Mouse (Mus musculus) hindbrain, embryonic 10.5 days (tissue): ENCODE data around the gene Pkn2. TPM values are rescaled to one million over a fixed set of nuclear protein-coding genes. Genes with fewer than 3 reads are reported as not detected.

Experiments
- DNase-seq: peaks from one replicate; pipeline ENCODE4 v3.0.0-alpha.2; 2017; ENCODE audit warnings: low spot score
- H3K27ac ChIP-seq: fragments of 300-500 bp; sonication (generic); 2 replicates; pipeline ENCODE4 v1.5.1; 2016; ENCODE audit warnings: mild to moderate bottlenecking, moderate library complexity
- H3K27me3 ChIP-seq: fragments of 300-500 bp; sonication (generic); 2 replicates; pipeline ENCODE4 v1.6.1; 2016; ENCODE audit warnings: mild to moderate bottlenecking; ENCODE audit not compliant: poor library complexity, insufficient read depth, severe bottlenecking
- H3K36me3 ChIP-seq: fragments of 300-500 bp; sonication (generic); 2 replicates; pipeline ENCODE4 v1.6.1; 2016; ENCODE audit warnings: mild to moderate bottlenecking, moderate library complexity
- H3K4me1 ChIP-seq: fragments of 300-500 bp; sonication (generic); replicated peaks from 2 replicates; pipeline ENCODE4 v1.6.1; 2016; ENCODE audit warnings: mild to moderate bottlenecking
- H3K4me3 ChIP-seq: fragments of 300-500 bp; sonication (generic); 2 replicates; pipeline ENCODE4 v1.5.1; 2016; ENCODE audit warnings: mild to moderate bottlenecking, moderate library complexity
- H3K9me3 ChIP-seq: fragments of 300-500 bp; sonication (generic); 2 replicates; pipeline ENCODE4 v1.6.1; 2016; ENCODE audit warnings: mild to moderate bottlenecking, moderate library complexity
- WGBS: fragments of 180-500 bp; shearing (Covaris S2); methylation state at CpG from one replicate; pipeline ENCODE4 v1.1.7; 2016; 5-methylcytosine and 5-hydroxymethylcytosine counted together
- polyA plus RNA-seq: library from polyadenylated mRNA; unstranded; fragments of >200 nt; fragmentation: Nextera tagmentation; extraction: Ambion mirVana; gene quantifications from 2 replicates; pipeline ENCODE4 v1.2.1, GENCODE M21; 2016

Gene Pkn2
- 37.7 and 52.3 TPM in 2 replicates for polyA plus RNA-seq

GRCm38 (mm10) chr3:142881872-142882623, at the start of gene Pkn2:
TSS of gene Pkn2 (minus strand) at chr3:142882004.
- DNase-seq: peak; percentile 97
- Histone ChIP-seq H3K27ac (peak within 1 kb of the TSS; percentile 97), H3K9me3 (no peaks in the 10 kb centered on the region), H3K4me1 (peaks cover 13% of the 10 kb centered on the region), H3K27me3 (no peaks in the 10 kb centered on the region), H3K4me3 (peak within 1 kb of the TSS; percentile 91), H3K36me3 (no peaks in the 10 kb centered on the region)
- WGBS: under 1% methylated on average over 84 of the region's 84 CpGs

GRCm38 (mm10) chr3:142929906-142930305, 48.1 kb upstream of the Pkn2 start:
- 81% methylated on average over 2 of the region's 2 CpGs for WGBS
- no peak overlapping the region for H3K27ac ChIP-seq
- H3K4me1 ChIP-seq: peaks cover 12% of the 10 kb centered on the region; the same call in 1 of the 2 replicates
- H3K36me3 ChIP-seq: no peaks in the 10 kb centered on the region
- no peak for DNase-seq
- H3K9me3 ChIP-seq: no peaks in the 10 kb centered on the region
- no peak overlapping the region for H3K4me3 ChIP-seq
- no peaks in the 10 kb centered on the region for H3K27me3 ChIP-seq

- Histone ChIP-seq H3K9me3 (no peaks in the 10 kb centered on the region), H3K36me3 (no peaks in the 10 kb centered on the region), H3K27me3 (no peaks in the 10 kb centered on the region), H3K27ac (no peak overlapping the region), H3K4me1 (no peaks in the 10 kb centered on the region), H3K4me3 (no peak overlapping the region)
- 88% methylated on average over 3 of the region's 3 CpGs for WGBS
- DNase-seq: no peak
Observed at GRCm38 (mm10) chr3:142927311-142927710, 45.5 kb upstream of the Pkn2 start.

- 89% methylated on average over 2 of the region's 2 CpGs for WGBS
Observed at GRCm38 (mm10) chr3:142924831-142925348, 43.1 kb upstream of the Pkn2 start.

GRCm38 (mm10) chr3:142919070-142919469, 37.3 kb upstream of the Pkn2 start:
- Histone ChIP-seq H3K36me3 (no peaks in the 10 kb centered on the region), H3K4me3 (no peak overlapping the region), H3K4me1 (no peaks in the 10 kb centered on the region), H3K9me3 (no peaks in the 10 kb centered on the region), H3K27me3 (no peaks in the 10 kb centered on the region), H3K27ac (no peak overlapping the region)
- 89% methylated on average over 3 of the region's 3 CpGs for whole genome bisulfite sequencing
- DNase-seq: no peak

More at GRCm38 (mm10) chr3:142924831-142925348, 43.1 kb upstream of the Pkn2 start:
- no peak for DNase-seq
- no peaks in the 10 kb centered on the region for H3K36me3 ChIP-seq
- H3K4me1 ChIP-seq: no peaks in the 10 kb centered on the region
- no peak overlapping the region for H3K27ac ChIP-seq
- no peak overlapping the region for H3K4me3 ChIP-seq
- H3K9me3 ChIP-seq: no peaks in the 10 kb centered on the region
- no peaks in the 10 kb centered on the region for H3K27me3 ChIP-seq

- Histone ChIP-seq H3K27ac (no peak overlapping the region), H3K9me3 (no peaks in the 10 kb centered on the region), H3K27me3 (no peaks in the 10 kb centered on the region), H3K4me1 (no peaks in the 10 kb centered on the region), H3K36me3 (no peaks in the 10 kb centered on the region), H3K4me3 (no peak overlapping the region)
- WGBS: 70% methylated on average over 4 of the region's 4 CpGs
- no peak for DNase-seq
Observed at GRCm38 (mm10) chr3:142917760-142918439, 36.1 kb upstream of the Pkn2 start.

GRCm38 (mm10) chr3:142917171-142917570, 35.4 kb upstream of the Pkn2 start:
- Histone ChIP-seq H3K27me3 (no peaks in the 10 kb centered on the region), H3K36me3 (no peaks in the 10 kb centered on the region), H3K4me1 (no peaks in the 10 kb centered on the region), H3K27ac (no peak overlapping the region), H3K4me3 (no peak overlapping the region), H3K9me3 (no peaks in the 10 kb centered on the region)
- WGBS: 92% methylated on average over 4 of the region's 4 CpGs
- no peak for DNase-seq

GRCm38 (mm10) chr3:142913295-142913694, 31.5 kb upstream of the Pkn2 start:
- Histone ChIP-seq H3K36me3 (no peaks in the 10 kb centered on the region), H3K27ac (no peak overlapping the region), H3K4me1 (no peaks in the 10 kb centered on the region), H3K4me3 (no peak overlapping the region), H3K27me3 (no peaks in the 10 kb centered on the region), H3K9me3 (no peaks in the 10 kb centered on the region)
- 85% methylated on average over 1 of the region's 1 CpGs for WGBS
- DNase-seq: no peak

GRCm38 (mm10) chr3:142899683-142900082, 17.9 kb upstream of the Pkn2 start:
- no peak for DNase-seq
- no peaks in the 10 kb centered on the region for H3K4me1 ChIP-seq
- WGBS: 90% methylated on average over 2 of the region's 2 CpGs
- H3K36me3 ChIP-seq: no peaks in the 10 kb centered on the region
- H3K27me3 ChIP-seq: no peaks in the 10 kb centered on the region
- H3K27ac ChIP-seq: no peak overlapping the region
- no peaks in the 10 kb centered on the region for H3K9me3 ChIP-seq
- H3K4me3 ChIP-seq: no peak overlapping the region

- H3K36me3 ChIP-seq: no peaks in the 10 kb centered on the region
- H3K4me1 ChIP-seq: no peaks in the 10 kb centered on the region
- H3K4me3 ChIP-seq: no peak overlapping the region
- no peaks in the 10 kb centered on the region for H3K27me3 ChIP-seq
- no peak for DNase-seq
- no peaks in the 10 kb centered on the region for H3K9me3 ChIP-seq
- 86% methylated on average over 8 of the region's 8 CpGs for WGBS
- H3K27ac ChIP-seq: no peak overlapping the region
Observed at GRCm38 (mm10) chr3:142898949-142899396, 17.2 kb upstream of the Pkn2 start.

GRCm38 (mm10) chr3:142890442-142890841, 8.6 kb upstream of the Pkn2 start:
- no peaks in the 10 kb centered on the region for H3K36me3 ChIP-seq
- 85% methylated on average over 3 of the region's 3 CpGs for WGBS
- H3K9me3 ChIP-seq: no peaks in the 10 kb centered on the region
- H3K4me1 ChIP-seq: no peaks in the 10 kb centered on the region
- no peak overlapping the region for H3K27ac ChIP-seq
- DNase-seq: no peak
- H3K27me3 ChIP-seq: no peaks in the 10 kb centered on the region
- H3K4me3 ChIP-seq: no peak overlapping the region

GRCm38 (mm10) chr3:142886963-142887362, 5.2 kb upstream of the Pkn2 start:
- WGBS: 80% methylated on average over 3 of the region's 3 CpGs
- H3K9me3 ChIP-seq: no peaks in the 10 kb centered on the region

GRCm38 (mm10) chr3:142884594-142884993, 2.8 kb upstream of the Pkn2 start:
- Histone ChIP-seq H3K36me3 (no peaks in the 10 kb centered on the region), H3K27me3 (no peaks in the 10 kb centered on the region), H3K27ac (no peak overlapping the region), H3K9me3 (no peaks in the 10 kb centered on the region), H3K4me1 (peaks cover 13% of the 10 kb centered on the region), H3K4me3 (no peak overlapping the region)
- no peak for DNase-seq

More at GRCm38 (mm10) chr3:142886963-142887362, 5.2 kb upstream of the Pkn2 start:
- Histone ChIP-seq H3K36me3 (no peaks in the 10 kb centered on the region), H3K4me1 (peaks cover 8% of the 10 kb centered on the region; the same call in 1 of the 2 replicates), H3K27me3 (no peaks in the 10 kb centered on the region), H3K4me3 (no peak overlapping the region), H3K27ac (no peak overlapping the region)
- DNase-seq: no peak
